Mouse (Mus musculus) limb, embryonic 11.5 days (tissue): Measurements from ENCODE around the gene Ets1. TPM values are rescaled to one million over a fixed set of nuclear protein-coding genes. Genes with fewer than 3 reads are reported as not detected.

ENCODE experiments used
- ATAC-seq: fragments of 200-750 bp; cut with Nextera tagmentation; 2 replicates; pipeline ENCODE4 v1.8.0; 2017; ENCODE audit warnings: low read depth; ENCODE audit not compliant: insufficient number of reproducible peaks, low FRiP score, low TSS enrichment
- DNase-seq: peaks from one replicate; pipeline ENCODE4 v3.0.0-alpha.2; 2015; ENCODE audit warnings: low spot score
- H3K27ac ChIP-seq: fragments of 300-500 bp; sonication (generic); replicated peaks from 2 replicates; pipeline ENCODE4 v1.5.1; 2014; ENCODE audit warnings: low read depth, mild to moderate bottlenecking, low read length
- H3K27me3 ChIP-seq: fragments of 300-500 bp; sonication (generic); 2 replicates; pipeline ENCODE4 v1.6.1; 2014; ENCODE audit warnings: mild to moderate bottlenecking, low read length, mixed read lengths; ENCODE audit not compliant: control insufficient read depth, insufficient read depth
- H3K36me3 ChIP-seq: fragments of 300-500 bp; sonication (generic); 2 replicates; pipeline ENCODE4 v1.6.1; 2014; ENCODE audit warnings: mild to moderate bottlenecking, low read length, moderate library complexity, mixed read lengths; ENCODE audit not compliant: control insufficient read depth, insufficient read depth
- H3K4me1 ChIP-seq: fragments of 300-500 bp; sonication (generic); 2 replicates; pipeline ENCODE4 v1.6.1; 2014; ENCODE audit warnings: low read length, mixed read lengths; ENCODE audit not compliant: control insufficient read depth, insufficient read depth
- H3K4me2 ChIP-seq: fragments of 300-500 bp; sonication (generic); 2 replicates; pipeline ENCODE4 v1.6.1; 2014; ENCODE audit warnings: low read depth, mild to moderate bottlenecking, moderate library complexity; ENCODE audit not compliant: severe bottlenecking
- H3K4me3 ChIP-seq: fragments of 300-500 bp; sonication (generic); 2 replicates; pipeline ENCODE4 v1.5.1; 2014; ENCODE audit warnings: low read depth, low read length
- H3K9ac ChIP-seq: fragments of 300-500 bp; sonication (generic); 2 replicates; pipeline ENCODE4 v1.6.1; 2014; ENCODE audit warnings: mild to moderate bottlenecking, low read length
- H3K9me3 ChIP-seq: fragments of 300-500 bp; sonication (generic); 2 replicates; pipeline ENCODE4 v1.6.1; 2016; ENCODE audit warnings: low read length; ENCODE audit not compliant: control insufficient read depth
- WGBS: fragments of 180-500 bp; shearing (Covaris S2); extraction: QIAGEN DNeasy Blood & Tissue Kit; methylation state at CpG from one replicate; pipeline ENCODE4 v1.1.7; 2014; 5-methylcytosine and 5-hydroxymethylcytosine counted together
- polyA plus RNA-seq: library from polyadenylated mRNA; unstranded; fragments of >200 nt; fragmentation: Nextera tagmentation; extraction: Ambion mirVana; gene quantifications from 2 replicates; pipeline ENCODE4 v1.2.1, GENCODE M21; 2014

The Ets1 gene
- polyA plus RNA-seq, 1 experiment from 2014 or later: 34.0 TPM

DNA sequence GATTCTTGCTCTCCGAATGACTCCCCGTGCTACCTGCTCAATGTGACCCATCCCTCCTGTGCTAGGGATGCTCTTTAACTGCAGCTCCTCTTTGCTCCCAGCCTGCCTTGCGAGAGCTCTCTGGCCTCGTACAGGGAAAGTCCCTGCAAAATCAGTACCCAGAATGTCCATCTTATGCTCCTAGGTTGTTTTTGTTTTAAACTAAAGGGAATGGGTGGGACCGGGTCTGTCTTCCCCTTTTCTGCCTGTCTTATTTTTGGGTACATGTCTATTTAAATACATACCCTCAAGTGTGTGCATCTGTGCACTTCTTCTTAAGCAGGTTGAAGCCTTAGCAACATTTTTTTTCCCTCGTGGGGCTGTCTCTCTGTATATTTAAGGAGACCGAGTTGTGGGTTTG, 99.0 kb downstream of the Ets1 start:
- H3K9me3 ChIP-seq: no peaks in the 10 kb centered on the region
- no peak overlapping the region for H3K4me2 ChIP-seq
- H3K36me3 ChIP-seq: peaks cover 5% of the 10 kb centered on the region; the same call in 1 of the 2 replicates
- no peak overlapping the region for H3K27ac ChIP-seq
- ATAC-seq: no peak
- no peaks in the 10 kb centered on the region for H3K27me3 ChIP-seq
- no peak overlapping the region for H3K4me3 ChIP-seq
- DNase-seq: no peak
- 93% methylated on average over 7 of the region's 7 CpGs for WGBS
- H3K4me1 ChIP-seq: no peaks in the 10 kb centered on the region
- no peak overlapping the region for H3K9ac ChIP-seq

DNA sequence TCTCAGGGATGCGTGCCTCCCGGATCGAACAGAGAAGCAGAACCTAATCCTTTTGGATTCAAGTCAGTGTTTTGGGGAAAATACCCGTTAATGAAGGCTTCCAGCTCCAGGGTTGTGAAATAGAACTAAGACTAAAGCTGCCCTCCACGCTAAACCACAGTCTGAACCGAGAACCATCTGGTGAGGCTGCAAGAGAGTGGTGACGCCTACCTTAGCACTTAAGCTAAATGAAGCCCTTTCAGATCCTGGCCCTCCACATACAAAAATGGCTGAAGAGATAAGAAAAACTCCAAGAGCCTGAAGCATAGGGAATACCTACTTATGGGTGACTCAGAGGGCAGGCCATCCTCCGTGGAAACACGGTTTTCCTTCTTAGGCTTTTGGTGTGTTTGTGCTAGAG, 100.0 kb downstream of the Ets1 start:
- Histone ChIP-seq H3K27ac (no peak overlapping the region), H3K4me3 (no peak overlapping the region), H3K9me3 (no peaks in the 10 kb centered on the region), H3K4me2 (no peak overlapping the region), H3K4me1 (no peaks in the 10 kb centered on the region), H3K36me3 (peaks cover 4% of the 10 kb centered on the region; the same call in 1 of the 2 replicates), H3K27me3 (no peaks in the 10 kb centered on the region), H3K9ac (no peak overlapping the region)
- 89% methylated on average over 9 of the region's 9 CpGs for WGBS
- DNase-seq (no peak), ATAC-seq (no peak)

- no peaks in the 10 kb centered on the region for H3K4me1 ChIP-seq
- DNase-seq: no peak
- WGBS: 91% methylated on average over 4 of the region's 4 CpGs
- no peak overlapping the region for H3K4me2 ChIP-seq
- ATAC-seq: no peak
- no peaks in the 10 kb centered on the region for H3K9me3 ChIP-seq
- H3K4me3 ChIP-seq: no peak overlapping the region
- no peaks in the 10 kb centered on the region for H3K27me3 ChIP-seq
- H3K9ac ChIP-seq: no peak overlapping the region
- peaks cover 2% of the 10 kb centered on the region; the same call in 1 of the 2 replicates for H3K36me3 ChIP-seq
- H3K27ac ChIP-seq: no peak overlapping the region
These were observed 104.0 kb downstream of the Ets1 start for GRCm38 (mm10) chr9:32739988-32740387.

DNA sequence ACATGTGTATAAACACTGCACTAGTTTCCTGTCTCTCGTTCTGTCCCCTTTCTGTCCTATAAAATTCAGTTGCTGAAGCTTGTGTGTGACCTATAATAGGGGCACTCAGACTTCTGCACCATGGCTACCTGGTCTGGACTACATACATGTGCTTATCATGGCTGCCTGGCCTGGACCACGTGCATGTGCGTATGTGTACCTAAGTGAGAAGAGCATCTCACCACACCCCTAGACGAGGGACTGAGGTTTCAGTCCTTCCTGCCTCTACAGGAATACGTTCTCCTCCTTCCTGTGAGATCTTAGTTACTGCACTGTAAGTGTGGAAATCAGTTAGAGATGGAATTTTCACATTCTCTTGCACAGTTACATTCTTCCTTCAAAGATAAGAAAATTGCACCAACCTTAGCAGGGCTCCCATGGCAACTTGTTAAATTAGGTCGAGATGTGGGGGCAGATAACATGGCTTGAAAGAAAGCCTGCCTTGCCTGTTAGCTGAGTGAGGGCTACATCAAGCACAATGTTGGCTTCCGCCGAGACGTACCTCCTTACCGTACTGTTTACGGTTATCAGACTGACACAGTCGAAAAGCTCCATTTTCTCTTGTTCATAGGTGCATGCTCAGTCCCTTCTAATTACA, 104.8 kb downstream of the Ets1 start:
- peaks cover 1% of the 10 kb centered on the region; the same call in 1 of the 2 replicates for H3K36me3 ChIP-seq
- whole genome bisulfite sequencing: 85% methylated on average over 12 of the region's 12 CpGs

GRCm38 (mm10) chr9:32741681-32742080, 105.7 kb downstream of the Ets1 start:
- WGBS: 58% methylated on average over 2 of the region's 2 CpGs
- H3K4me3 ChIP-seq: no peak overlapping the region
- no peaks in the 10 kb centered on the region for H3K27me3 ChIP-seq
- no peak overlapping the region for H3K9ac ChIP-seq
- H3K4me1 ChIP-seq: no peaks in the 10 kb centered on the region; the same call in 1 of the 2 replicates
- H3K27ac ChIP-seq: no peak overlapping the region
- H3K4me2 ChIP-seq: no peak overlapping the region
- no peak for ATAC-seq
- H3K9me3 ChIP-seq: no peaks in the 10 kb centered on the region
- H3K36me3 ChIP-seq: no peaks in the 10 kb centered on the region
- DNase-seq: no peak

More for the DNA sequence above, 104.8 kb downstream of the Ets1 start:
- DNase-seq (no peak), ATAC-seq (no peak)
- Histone ChIP-seq H3K27ac (no peak overlapping the region), H3K9ac (no peak overlapping the region), H3K9me3 (no peaks in the 10 kb centered on the region), H3K27me3 (no peaks in the 10 kb centered on the region), H3K4me1 (no peaks in the 10 kb centered on the region; the same call in 1 of the 2 replicates), H3K4me2 (no peak overlapping the region), H3K4me3 (no peak overlapping the region)

DNA sequence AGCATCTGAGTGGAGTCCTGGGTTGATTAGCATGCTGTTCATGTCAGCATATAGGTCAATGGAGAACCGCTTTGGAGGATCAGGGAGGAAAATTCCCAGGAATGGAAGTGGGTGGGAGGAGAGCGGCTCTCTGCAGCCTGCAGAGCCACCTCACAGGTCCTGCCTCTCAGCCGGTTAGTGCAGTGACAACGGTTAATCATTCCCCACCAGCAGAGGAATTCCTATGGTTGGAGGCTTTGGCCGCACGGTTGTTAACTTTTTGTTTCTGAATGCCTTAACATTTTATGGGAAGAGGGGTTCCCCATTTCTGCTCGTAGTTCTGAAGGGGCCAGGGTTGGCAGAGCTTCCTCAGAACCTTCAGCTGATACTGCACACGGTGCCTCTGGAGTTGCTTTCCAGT, 107.1 kb downstream of the Ets1 start:
- Histone ChIP-seq H3K9me3 (no peaks in the 10 kb centered on the region), H3K36me3 (no peaks in the 10 kb centered on the region), H3K27ac (no peak overlapping the region), H3K9ac (no peak overlapping the region), H3K4me3 (no peak overlapping the region), H3K4me2 (no peak overlapping the region), H3K4me1 (no peaks in the 10 kb centered on the region; the same call in 1 of the 2 replicates), H3K27me3 (no peaks in the 10 kb centered on the region)
- DNase-seq (no peak), ATAC-seq (no peak)
- 68% methylated on average over 8 of the region's 8 CpGs for WGBS

- H3K9me3 ChIP-seq: no peaks in the 10 kb centered on the region
- no peaks in the 10 kb centered on the region; the same call in 1 of the 2 replicates for H3K4me1 ChIP-seq
- WGBS: 84% methylated on average over 9 of the region's 9 CpGs
- no peaks in the 10 kb centered on the region for H3K27me3 ChIP-seq
- H3K27ac ChIP-seq: no peak overlapping the region
- no peak for ATAC-seq
- no peak for DNase-seq
- H3K4me3 ChIP-seq: no peak overlapping the region
- no peaks in the 10 kb centered on the region for H3K36me3 ChIP-seq
- no peak overlapping the region for H3K9ac ChIP-seq
- H3K4me2 ChIP-seq: no peak overlapping the region
These were observed 107.7 kb downstream of the Ets1 start for GRCm38 (mm10) chr9:32743642-32744161.

- Histone ChIP-seq H3K9ac (no peak overlapping the region), H3K4me2 (no peak overlapping the region), H3K4me1 (no peaks in the 10 kb centered on the region; the same call in 1 of the 2 replicates), H3K36me3 (no peaks in the 10 kb centered on the region), H3K4me3 (no peak overlapping the region), H3K27me3 (no peaks in the 10 kb centered on the region), H3K9me3 (no peaks in the 10 kb centered on the region), H3K27ac (no peak overlapping the region)
- WGBS: 80% methylated on average over 9 of the region's 9 CpGs
- ATAC-seq: no peak
- no peak for DNase-seq
These were observed 108.3 kb downstream of the Ets1 start for GRCm38 (mm10) chr9:32744288-32744687.
